Mouse (Mus musculus) megakaryocyte-erythroid progenitor cell, adult 5-6 weeks (primary cell): Measurements from ENCODE around the gene Serping1. TPM values are rescaled to one million over a fixed set of nuclear protein-coding genes. Genes with fewer than 3 reads are reported as not detected.

Experiments
- ATAC-seq: replicated peaks from 2 replicates; pipeline ENCODE4 v1.8.0; 2016; ENCODE audit warnings: mild to moderate bottlenecking, inconsistent platforms; ENCODE audit not compliant: severe bottlenecking, poor library complexity, low FRiP score, low TSS enrichment
- total RNA-seq, 2 experiments: library from RNA; stranded (forward) in 1 of 2; stranded (reverse) in 1 of 2; fragments of 200-1000, 215-1000 nt in 1 of 2; fragments of >200 nt in 1 of 2; fragmentation: Nextera tagmentation in 1 of 2; gene quantifications; 2 replicates each; pipeline ENCODE4 v1.2.3; 2014 to 2017

Gene Serping1
- total RNA-seq, 2 experiments from 2014 or later: not detected

DNA sequence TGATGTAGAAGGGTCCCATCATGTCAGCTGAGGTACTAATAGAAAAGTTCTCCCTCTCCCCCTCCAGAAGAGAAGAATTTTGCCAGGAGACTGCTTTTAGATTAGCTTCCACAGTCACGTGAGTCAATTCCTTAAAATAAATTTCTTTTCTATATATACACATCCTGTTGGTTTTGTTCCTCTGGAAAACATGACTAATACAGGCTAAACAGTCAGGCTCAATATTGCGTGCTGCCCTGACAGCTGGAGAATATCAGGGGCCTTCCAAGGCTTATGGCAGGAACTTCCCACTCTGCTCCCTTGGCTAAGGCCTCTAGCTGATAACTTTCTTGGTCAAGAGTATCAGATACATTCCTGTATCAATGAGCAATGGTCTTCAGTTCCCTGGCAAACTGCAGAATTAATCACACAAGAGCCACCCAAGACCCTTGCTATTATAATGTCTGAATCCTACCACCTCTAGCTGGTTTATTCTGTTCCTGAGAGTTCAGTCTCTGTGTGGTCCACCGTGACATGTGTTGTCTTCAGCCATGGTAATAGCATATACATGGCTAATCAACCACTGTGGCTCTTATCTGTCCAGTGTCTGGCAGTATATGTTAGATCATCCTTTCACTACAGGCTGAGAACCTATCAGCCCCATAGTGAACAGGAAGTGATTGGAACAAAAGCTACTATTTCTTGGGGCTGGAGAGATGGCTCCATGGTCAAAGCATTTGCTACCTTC, 8.8 kb upstream of the Serping1 start:
- 0 out of 2 replicates have a peak, but pooled peaks have one; percentile 26 for ATAC-seq

DNA sequence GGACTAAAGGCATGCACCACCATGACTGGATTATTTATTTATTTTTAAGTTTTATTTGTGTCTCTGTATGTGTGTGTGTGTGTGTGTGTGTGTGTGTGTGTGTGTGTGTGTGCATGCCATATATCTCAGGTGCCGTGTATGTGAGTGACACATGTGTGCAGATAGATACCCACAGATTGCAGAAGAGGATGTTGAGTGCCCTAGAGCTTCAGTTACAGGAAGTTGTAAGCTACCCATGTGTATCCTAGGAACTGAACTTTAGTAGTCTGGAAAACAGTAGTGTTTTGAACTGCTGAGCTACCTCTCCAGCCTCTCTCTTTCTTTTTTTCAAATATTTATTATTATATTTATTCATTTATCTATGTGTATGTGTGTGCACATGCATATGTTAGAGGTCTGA, 8.1 kb upstream of the Serping1 start:
- ATAC-seq: no peak

GRCm38 (mm10) chr2:84779210-84779609, 4.0 kb upstream of the Serping1 start:
- ATAC-seq: peak; percentile 80

DNA sequence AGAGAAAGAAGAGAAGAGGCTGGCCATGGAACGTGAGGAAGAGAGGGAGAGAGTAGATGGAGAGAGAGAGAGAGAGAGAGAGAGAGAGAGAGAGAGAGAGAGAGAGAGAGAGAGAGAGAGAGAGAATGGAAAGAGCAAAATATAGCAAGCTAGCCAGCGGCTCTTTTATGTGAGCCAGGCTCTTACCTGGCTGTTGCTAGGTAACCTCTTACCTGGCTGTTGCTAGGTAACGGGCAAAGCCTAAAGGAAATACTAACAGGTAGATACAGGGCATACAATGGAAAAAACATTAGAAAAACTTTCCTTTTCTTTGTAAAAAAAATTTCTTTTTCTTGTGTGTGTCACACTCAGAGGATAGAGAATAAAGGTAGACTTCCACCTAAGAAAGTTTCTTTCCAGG, 2.5 kb upstream of the Serping1 start:
- no peak for ATAC-seq

- no peak for ATAC-seq
Measured at GRCm38 (mm10) chr2:84775665-84776064, 421 bp upstream of the Serping1 start.

- no peak for ATAC-seq
Measured at GRCm38 (mm10) chr2:84774751-84775150, 493 bp downstream of the Serping1 start.

DNA sequence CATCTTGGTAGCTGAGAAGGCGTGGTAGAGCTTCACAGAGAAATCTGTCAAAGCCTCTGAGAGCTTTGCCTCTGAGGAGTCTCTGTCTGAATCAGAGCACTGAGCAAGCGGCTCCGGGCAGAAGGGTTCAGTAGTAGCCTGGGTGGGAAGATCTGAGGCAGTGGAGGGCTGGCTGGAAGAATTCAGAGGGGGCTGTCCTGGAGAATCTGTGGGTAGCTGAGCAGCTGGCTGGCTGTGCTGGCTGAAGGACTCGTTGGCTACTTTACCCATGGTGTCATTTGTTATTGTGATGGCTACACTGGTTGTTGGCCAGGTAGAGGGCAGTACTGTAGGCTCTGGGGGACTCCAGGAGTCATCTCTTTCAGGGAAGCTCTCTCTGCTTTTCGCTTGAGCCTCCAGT, 2.0 kb downstream of the Serping1 start:
- no peak for ATAC-seq

- no peak for ATAC-seq
Measured at GRCm38 (mm10) chr2:84772454-84772853, 2.8 kb downstream of the Serping1 start.

DNA sequence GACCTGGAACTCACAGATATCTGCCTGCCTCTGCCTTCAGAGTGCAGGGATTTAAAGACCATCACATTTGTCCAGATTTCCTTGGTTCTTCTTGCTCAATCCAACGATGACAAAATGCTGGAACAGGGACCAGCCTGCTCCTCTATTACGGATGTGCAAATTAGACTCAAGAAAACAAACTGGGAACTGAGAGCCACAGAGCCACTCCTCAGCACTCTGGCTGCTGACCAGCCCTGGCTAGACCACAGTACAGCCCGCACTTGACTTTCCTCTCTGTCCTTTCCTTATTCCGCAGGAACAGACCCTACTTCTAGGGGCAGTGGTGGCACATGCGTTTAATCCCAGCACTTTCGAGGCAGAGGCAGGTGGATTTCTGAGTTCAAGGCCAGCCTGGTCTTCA, 4.7 kb downstream of the Serping1 start:
- ATAC-seq: no peak

GRCm38 (mm10) chr2:84762818-84763217, 12.4 kb downstream of the Serping1 start:
- no peak for ATAC-seq

DNA sequence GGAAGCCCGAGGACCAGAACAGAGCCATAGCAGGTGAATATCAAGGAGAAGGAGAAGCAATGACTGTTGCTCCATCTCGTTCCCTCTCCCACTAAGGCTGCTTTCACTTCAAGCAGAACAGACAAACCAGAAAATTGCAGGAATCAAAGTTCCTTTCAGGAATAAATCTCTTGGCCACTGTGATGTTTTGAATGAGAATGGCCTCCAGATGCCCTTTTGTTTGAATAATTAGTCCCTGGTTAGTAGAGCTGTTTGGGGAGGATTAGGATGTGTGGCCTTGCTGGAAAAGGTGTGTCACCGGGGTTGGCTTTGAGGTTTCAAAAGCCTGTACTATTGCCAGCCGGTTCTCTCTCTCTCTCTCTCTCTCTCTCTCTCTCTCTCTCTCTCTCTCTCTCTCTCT, 12.9 kb downstream of the Serping1 start:
- no peak for ATAC-seq

- no peak for ATAC-seq
Measured at GRCm38 (mm10) chr2:84761840-84762239, 13.4 kb downstream of the Serping1 start.

DNA sequence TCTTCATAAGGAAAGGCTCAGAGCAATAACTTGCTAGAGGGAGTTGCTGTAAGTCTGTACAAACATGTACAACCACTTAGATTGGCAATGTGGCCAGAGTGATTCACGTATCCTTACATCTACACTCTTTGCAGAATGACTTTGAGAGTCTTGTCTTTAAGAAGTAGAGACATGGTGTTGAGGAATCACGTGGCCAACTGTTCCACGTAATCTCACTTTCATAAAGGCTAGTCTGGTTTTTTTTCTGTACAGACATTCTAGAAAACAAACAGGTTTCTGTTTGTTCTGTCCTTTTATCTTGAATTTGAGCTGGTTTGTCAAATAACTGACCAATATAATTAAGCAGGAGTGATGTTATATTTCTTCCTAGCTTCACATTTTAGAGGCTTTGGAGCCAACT, 13.9 kb downstream of the Serping1 start:
- ATAC-seq: no peak

DNA sequence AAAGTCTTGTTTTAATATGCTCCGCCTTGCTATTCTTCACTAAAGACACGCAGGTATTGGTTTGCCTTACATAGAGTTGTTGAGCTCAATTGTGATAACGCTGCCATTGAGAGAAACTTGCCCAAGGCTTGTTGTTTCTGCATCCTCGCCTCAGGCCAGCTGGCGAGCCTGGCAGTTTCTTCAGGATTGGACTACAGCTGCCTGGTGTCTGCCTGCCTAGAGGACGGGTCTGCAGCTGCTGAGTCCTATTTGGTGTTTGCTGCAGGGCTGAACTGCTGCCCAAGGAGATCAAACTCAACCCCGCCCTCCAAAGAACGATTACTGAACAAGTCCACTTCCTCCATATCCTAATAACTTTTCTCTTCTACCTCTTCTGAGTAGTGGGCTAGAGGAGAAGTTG, 14.5 kb downstream of the Serping1 start:
- no peak for ATAC-seq

- peak; percentile 92 for ATAC-seq
Measured at GRCm38 (mm10) chr2:84758542-84759127, 16.6 kb downstream of the Serping1 start.

DNA sequence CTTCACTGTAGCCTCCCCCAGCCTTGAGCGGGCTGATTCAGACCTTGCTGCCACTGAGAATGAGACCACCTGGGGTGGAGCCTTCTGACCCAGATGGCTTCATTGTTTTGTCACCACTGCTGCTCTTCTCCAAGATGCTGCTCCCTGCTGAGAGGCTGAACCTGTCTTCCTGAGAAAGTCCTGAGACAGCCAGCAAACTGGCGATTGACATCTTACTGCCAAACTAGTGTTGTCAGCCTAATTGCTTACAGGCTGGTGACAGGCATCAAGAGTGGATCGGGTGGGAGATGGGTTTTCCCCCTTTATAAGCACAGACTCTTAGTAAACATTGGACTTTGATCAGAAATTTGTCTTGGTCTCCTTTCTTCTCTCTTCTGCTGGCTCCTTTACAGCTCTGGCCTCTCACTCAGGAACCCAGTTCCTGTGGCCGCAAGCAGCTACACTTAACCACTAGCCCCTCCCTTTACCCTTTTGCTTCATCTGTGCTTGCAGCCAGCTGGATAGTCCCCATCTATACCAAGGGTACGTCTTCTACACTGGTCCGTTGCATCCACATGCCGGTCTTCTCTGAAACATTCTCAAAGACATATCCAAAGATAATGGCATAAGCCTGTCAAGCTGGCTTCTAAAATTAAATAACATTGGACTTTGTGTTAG, 18.1 kb downstream of the Serping1 start:
- ATAC-seq: no peak

- no peak for ATAC-seq
Measured at GRCm38 (mm10) chr2:84756245-84756644, 19.0 kb downstream of the Serping1 start.

DNA sequence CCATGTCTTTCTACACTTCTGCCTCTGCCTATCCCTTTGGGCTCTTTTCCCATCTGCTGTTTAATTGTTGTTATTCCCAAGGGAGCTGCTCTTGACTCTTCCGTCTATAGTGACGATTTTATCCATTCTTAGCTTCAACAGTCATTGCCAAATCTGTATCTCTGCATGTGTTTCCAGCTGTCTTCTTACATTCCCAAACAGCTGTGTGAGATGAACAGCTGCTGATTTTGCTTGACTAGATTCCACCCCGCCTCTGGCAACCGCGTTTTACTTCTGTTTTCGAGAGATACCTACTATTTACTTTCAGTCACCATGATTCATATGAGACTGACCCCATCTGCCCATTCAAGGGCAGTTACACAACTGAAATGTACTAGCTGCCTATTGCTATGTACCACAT, 25.1 kb downstream of the Serping1 start:
- ATAC-seq: no peak

GRCm38 (mm10) chr2:84744126-84744525, 31.1 kb downstream of the Serping1 start:
- no peak for ATAC-seq

DNA sequence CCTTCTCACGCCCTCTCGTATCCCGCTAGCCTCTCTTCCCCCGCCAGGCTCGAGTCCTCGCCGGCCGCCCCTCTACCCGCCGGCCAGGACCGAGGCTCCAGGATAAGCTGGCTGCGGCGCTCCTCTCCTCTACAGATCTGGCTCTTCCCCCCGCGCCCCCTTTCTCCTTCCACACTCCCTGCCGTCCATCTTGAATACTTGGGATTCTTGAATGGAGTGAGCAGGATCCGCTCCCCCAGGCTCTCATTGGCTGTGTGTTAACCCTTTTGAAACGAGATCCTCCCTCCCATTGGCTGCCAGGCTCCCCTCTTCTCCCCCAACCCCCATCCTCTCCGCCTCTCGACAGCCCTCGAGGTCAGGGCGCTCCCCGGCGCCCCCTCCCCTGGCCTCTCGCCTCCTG, 31.7 kb downstream of the Serping1 start, which contains the start of gene Gm19426:
Gm19426 (minus strand) TSS at position 95 of the 400 bp plus-strand sequence.
- peak; percentile 33; the same call in 1 of the 2 replicates for ATAC-seq
